8 mouse cellular contexts compared by ENCODE assay signal in the genomic region with DNA sequence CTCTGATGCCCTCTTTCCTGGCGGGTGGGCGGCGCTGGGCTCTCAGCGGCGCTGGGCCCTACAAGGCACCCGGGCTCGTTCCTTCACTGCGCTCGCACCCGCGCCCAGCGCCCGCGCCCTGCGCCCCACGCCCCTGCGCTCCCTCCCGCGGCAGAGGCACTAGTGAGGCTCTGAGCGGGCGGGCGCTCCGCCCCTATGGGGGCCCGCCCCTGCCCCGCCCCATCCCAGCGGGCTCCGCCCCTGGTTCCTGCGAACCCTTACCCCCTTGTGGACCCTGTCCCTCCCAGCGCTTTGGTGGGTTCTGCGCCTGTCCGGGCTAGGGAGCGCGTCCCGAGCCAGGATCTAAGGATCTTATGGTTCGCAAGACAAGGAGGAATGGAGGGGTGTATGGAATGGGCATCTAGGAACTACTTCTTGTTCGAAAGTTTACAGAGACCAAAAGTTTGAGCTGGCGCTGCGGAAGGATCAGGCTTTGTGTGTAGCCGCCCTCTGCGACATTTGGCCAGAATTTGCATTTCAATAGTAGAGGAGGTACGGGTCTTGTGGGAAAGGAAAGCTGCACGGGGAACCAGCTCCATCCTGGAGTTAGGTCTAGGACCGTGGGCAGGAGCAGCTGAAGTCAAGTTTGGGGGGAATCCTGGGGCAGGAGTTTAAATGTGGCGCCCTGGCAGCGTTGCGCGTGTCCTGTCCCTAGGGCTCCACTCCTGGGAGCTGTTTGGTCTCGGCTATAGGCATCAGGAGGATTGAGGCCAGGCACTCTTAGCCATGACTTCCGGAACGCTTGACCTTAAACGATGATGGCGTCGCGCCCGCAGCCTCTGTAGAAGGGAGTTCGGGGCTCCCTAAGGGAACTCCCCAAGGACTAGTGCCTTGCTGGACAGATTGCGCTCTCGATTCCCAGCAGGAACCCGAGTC. TPM values are rescaled to one million over a fixed set of nuclear protein-coding genes. Genes with fewer than 3 reads are reported as not detected.
DNase-seq lines count a peak whose midpoint lies in the region; ATAC-seq and TF ChIP-seq lines count a peak whose summit lies in the region.

No protein-coding gene starts in this region.

- H3K4me1 ChIP-seq in heart, embryonic 10.5 days = peaks cover 76% of the 10 kb centered on the region
- H3K4me1 ChIP-seq in lung, adult 2 months (ENCODE audit: control insufficient read depth, insufficient read depth, low read length) = peaks cover 41% of the 10 kb centered on the region
- peaks cover 81% of the 10 kb centered on the region for H3K4me1 ChIP-seq in neural tube, embryonic 12.5 days

- H3K27ac ChIP-seq in heart, embryonic 10.5 days = peak overlapping the region; percentile 88
- peak overlapping the region; percentile 84 for H3K27ac ChIP-seq in neural tube, embryonic 12.5 days

- DNase-seq in cerebellum, postnatal 10 days = peak; percentile 52 to 68
- DNase-seq in embryo, embryonic 11 days = peak; percentile 95
- peak; percentile 90 for DNase-seq in heart, embryonic 10.5 days (ENCODE audit: low spot score)
- DNase-seq in kidney, adult 8-10 months = peak; percentile 72 to 76
- DNase-seq in lung, adult 2 months = peak; percentile 86
- DNase-seq in thymus, adult 18-20 months = peak; percentile 80 to 85

- peak overlapping the region; percentile 75 for H3K4me3 ChIP-seq in heart, embryonic 10.5 days
- H3K4me3 ChIP-seq in lung, adult 2 months (replicated peaks; ENCODE audit: extremely low read depth, low read depth, low read length) = peak overlapping the region; percentile 88
- H3K4me3 ChIP-seq in neural tube, embryonic 12.5 days = peak overlapping the region; percentile 79

- ATAC-seq in cerebellum, adult (ENCODE audit: insufficient number of reproducible peaks, low FRiP score, low TSS enrichment) = no peak
- ATAC-seq in neural tube, embryonic 12.5 days (ENCODE audit: low FRiP score, low read depth) = peak; percentile 42

- peak; percentile 78 for TF ChIP-seq POLR2A in lung, adult 2 months (IDR thresholded peaks at IDR 0.05; ENCODE audit: borderline replicate concordance, extremely low read depth, low read depth, low read length)

- no peaks in the 10 kb centered on the region for H3K9me3 ChIP-seq in heart, embryonic 10.5 days
- no peaks in the 10 kb centered on the region for H3K9me3 ChIP-seq in neural tube, embryonic 12.5 days

- 2% methylated on average over 47 of the region's 59 CpGs for WGBS in heart, embryonic 10.5 days
- 4% methylated on average over 59 of the region's 59 CpGs for WGBS in lung, adult 2 months
- WGBS in neural tube, embryonic 12.5 days = 2% methylated on average over 59 of the region's 59 CpGs

- peak overlapping the region; percentile 81 for H3K4me2 ChIP-seq in neural tube, embryonic 12.5 days (replicated peaks)

- peaks cover 58% of the 10 kb centered on the region for H3K27me3 ChIP-seq in heart, embryonic 10.5 days (ENCODE audit: insufficient read depth, poor library complexity, severe bottlenecking)
- 0 out of 2 replicates have a peak, but pooled peaks cover 12% of the 10 kb centered on the region for H3K27me3 ChIP-seq in neural tube, embryonic 12.5 days (replicated peaks)

- H3K36me3 ChIP-seq in heart, embryonic 10.5 days = no peaks in the 10 kb centered on the region
- peaks cover 7% of the 10 kb centered on the region; the same call in 1 of the 2 replicates for H3K36me3 ChIP-seq in neural tube, embryonic 12.5 days

- H3K9ac ChIP-seq in neural tube, embryonic 12.5 days = peak overlapping the region; percentile 88

- TF ChIP-seq CTCF in lung, adult 2 months (IDR thresholded peaks at IDR 0.05; ENCODE audit: insufficient read depth, low read length) = no peak

RNA-seq across cellular contexts. Expression of a gene that starts 12.5 kb away (rescaled TPM):
- 13.2 and 16.6 TPM in 2 replicates for polyA plus RNA-seq in heart, embryonic 10.5 days (2016; fragmentation: Nextera tagmentation; extraction: Ambion mirVana)
- 108 and 124 TPM in 2 replicates for polyA plus RNA-seq in lung, adult 2 months (2012; rRNA removed)
- polyA plus RNA-seq in neural tube, embryonic 12.5 days (2016; fragmentation: Nextera tagmentation; extraction: Ambion mirVana) = 44.7 and 48.2 TPM in 2 replicates

RNA-seq across cellular contexts. Expression of a gene that starts 58.9 kb away (rescaled TPM):
- polyA plus RNA-seq in heart, embryonic 10.5 days (2016; fragmentation: Nextera tagmentation; extraction: Ambion mirVana) = 24.7 and 26.4 TPM in 2 replicates
- 69.0 and 72.8 TPM in 2 replicates for polyA plus RNA-seq in lung, adult 2 months (2012; rRNA removed)
- 26.0 and 26.3 TPM in 2 replicates for polyA plus RNA-seq in neural tube, embryonic 12.5 days (2016; fragmentation: Nextera tagmentation; extraction: Ambion mirVana)
